Mouse (Mus musculus) heart, adult 8-10 months (tissue): ENCODE measurements around the gene Mid1. TPM values are rescaled to one million over a fixed set of nuclear protein-coding genes. Genes with fewer than 3 reads are reported as not detected.

Experiments
- DNase-seq: peaks from one replicate; pipeline ENCODE4 v3.0.0; 2022; ENCODE audit warnings: low spot score
- total RNA-seq, 4 experiments: library from RNA; stranded (reverse); gene quantifications; 2 replicates each; pipeline ENCODE4 v1.2.4; 2022

The Mid1 gene
- 1 to 10 TPM; 2.7 to 4.7 (median 3.4) TPM for total RNA-seq

- DNase-seq: no peak
Measured at GRCm38 (mm10) chrX:169685131-169685530, at the start of gene Mid1. Gene Mid1 (plus strand): TSS chrX:169685199.

- DNase-seq: no peak
Measured at GRCm38 (mm10) chrX:169673056-169673455, 11.9 kb upstream of the Mid1 start.

- DNase-seq: no peak
Measured at GRCm38 (mm10) chrX:169676313-169676712, 8.7 kb upstream of the Mid1 start.

- DNase-seq: no peak
Measured at GRCm38 (mm10) chrX:169685731-169686130, 732 bp downstream of the Mid1 start.

GRCm38 (mm10) chrX:169691217-169691616, 6.2 kb downstream of the Mid1 start:
- DNase-seq: no peak

GRCm38 (mm10) chrX:169691675-169692074, 6.7 kb downstream of the Mid1 start:
- peak; percentile 61 for DNase-seq

GRCm38 (mm10) chrX:169692225-169692909, 7.4 kb downstream of the Mid1 start:
- DNase-seq: peak; percentile 27

- DNase-seq: peak; percentile 46
Measured at GRCm38 (mm10) chrX:169704016-169704602, 19.1 kb downstream of the Mid1 start.

GRCm38 (mm10) chrX:169723511-169723910, 38.5 kb downstream of the Mid1 start:
- peak; percentile 12 for DNase-seq

- DNase-seq: no peak
Measured at GRCm38 (mm10) chrX:169735387-169735969, 50.5 kb downstream of the Mid1 start.

GRCm38 (mm10) chrX:169758001-169758400, 73.0 kb downstream of the Mid1 start:
- no peak for DNase-seq

- DNase-seq: no peak
Measured at GRCm38 (mm10) chrX:169779535-169779934, 94.5 kb downstream of the Mid1 start, which contains the start of gene 4933400A11Rik. Gene 4933400A11Rik (minus strand): TSS chrX:169779635.

GRCm38 (mm10) chrX:169789702-169790101, 104.7 kb downstream of the Mid1 start:
- DNase-seq: no peak

- no peak for DNase-seq
Measured at GRCm38 (mm10) chrX:169792879-169793278, 107.9 kb downstream of the Mid1 start.

GRCm38 (mm10) chrX:169794421-169794820, 109.4 kb downstream of the Mid1 start:
- DNase-seq: no peak

- no peak for DNase-seq
Measured at GRCm38 (mm10) chrX:169794831-169795311, 109.9 kb downstream of the Mid1 start.

GRCm38 (mm10) chrX:169797148-169797547, 112.1 kb downstream of the Mid1 start:
- no peak for DNase-seq

GRCm38 (mm10) chrX:169798987-169799680, 114.1 kb downstream of the Mid1 start:
- DNase-seq: peak; percentile 57

GRCm38 (mm10) chrX:169800238-169800637, 115.2 kb downstream of the Mid1 start:
- DNase-seq: no peak

GRCm38 (mm10) chrX:169805791-169806190, 120.8 kb downstream of the Mid1 start:
- no peak for DNase-seq

- no peak for DNase-seq
Measured at GRCm38 (mm10) chrX:169807744-169808143, 122.7 kb downstream of the Mid1 start.

- DNase-seq: no peak
Measured at GRCm38 (mm10) chrX:169811318-169811717, 126.3 kb downstream of the Mid1 start.
